ENCODE assay signal across 18 mouse cellular contexts in the genomic region with DNA sequence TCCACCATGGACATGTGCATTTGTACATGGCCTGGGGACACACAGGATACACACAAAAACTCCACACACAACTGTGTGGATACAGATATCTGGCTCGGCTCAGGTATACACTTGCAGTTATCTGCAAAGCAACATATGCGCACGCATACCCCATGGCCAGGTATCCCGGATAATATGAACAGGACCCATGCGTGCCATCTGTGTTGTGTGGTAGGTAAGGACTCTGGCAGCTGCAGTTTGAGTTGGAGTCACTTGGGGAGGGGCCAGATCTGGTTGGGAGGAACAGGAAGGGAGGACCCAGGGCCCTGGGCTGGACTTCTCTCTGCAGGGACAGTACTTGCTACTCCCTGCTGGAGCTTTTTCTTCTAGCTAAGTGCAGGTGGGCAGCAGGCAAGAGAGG. TPM values are rescaled to one million over a fixed set of nuclear protein-coding genes. Genes with fewer than 3 reads are reported as not detected.
DNase-seq lines count a peak whose midpoint lies in the region; ATAC-seq and TF ChIP-seq lines count a peak whose summit lies in the region.
"Had no signal": no experiment of that assay in that cellular context is flagged by ENCODE, and none has a peak within 500 bp of the region (broad histone marks: within the 10 kb centered on the region; RNA-seq: fewer than 3 reads in every experiment).

No protein-coding gene starts in this region.

- peak overlapping the region; percentile 64 for H3K9ac ChIP-seq in liver, embryonic 14.5 days (replicated peaks)
- H3K9ac ChIP-seq: forebrain, embryonic 13.5 days; limb, embryonic 12.5 days; neural tube, embryonic 13.5 days had no signal

- H3K27me3 ChIP-seq in heart, embryonic 10.5 days (ENCODE audit: insufficient read depth, poor library complexity, severe bottlenecking) = no peaks in the 10 kb centered on the region
- H3K27me3 ChIP-seq in megakaryocyte, embryonic 14.5 days (replicated peaks) = no peaks in the 10 kb centered on the region
- no peaks in the 10 kb centered on the region for H3K27me3 ChIP-seq in liver, embryonic 14.5 days (ENCODE audit: control insufficient read depth, insufficient read depth, low read length)
- H3K27me3 ChIP-seq: forebrain, embryonic 13.5 days; limb, embryonic 12.5 days; neural tube, embryonic 13.5 days had no signal

- intact Hi-C loops in heart, postnatal 10 days (cut with DNase I) = no loop called here
- intact Hi-C loops in left cerebral cortex, postnatal 36 days (cut with DNase I) = no loop called here

- no peaks in the 10 kb centered on the region for H3K9me3 ChIP-seq in heart, embryonic 10.5 days
- H3K9me3 ChIP-seq in megakaryocyte, embryonic 14.5 days = no peaks in the 10 kb centered on the region
- no peaks in the 10 kb centered on the region for H3K9me3 ChIP-seq in liver, embryonic 14.5 days (ENCODE audit: control insufficient read depth, low read length)
- H3K9me3 ChIP-seq: forebrain, embryonic 13.5 days; limb, embryonic 12.5 days; neural tube, embryonic 13.5 days had no signal

- no peak for ATAC-seq in megakaryocyte, adult 5-6 weeks (ENCODE audit: poor library complexity, severe bottlenecking)
- ATAC-seq in liver, embryonic 14.5 days (ENCODE audit: insufficient read depth) = peak; percentile 0; the same call in 1 of the 2 replicates
- ATAC-seq: forebrain, embryonic 13.5 days; intestine, postnatal 0 days had no signal

- no peak for TF ChIP-seq EP300 in liver, embryonic 14.5 days (IDR thresholded peaks at IDR 0.05; ENCODE audit: low read depth)

- DNase-seq in heart, embryonic 10.5 days (ENCODE audit: low spot score) = no peak
- no peak for DNase-seq in heart, postnatal 10 days
- peak in 1 of 3 experiments; percentile 62 for DNase-seq in liver, embryonic 14.5 days (ENCODE audit: low read depth in 3 of 3, low spot score in 3 of 3)
- DNase-seq in kidney, postnatal 4 days = no peak
- no peak for DNase-seq in left cerebral cortex, postnatal 36 days (ENCODE audit: low spot score in 2 of 2)
- DNase-seq: cerebellum, adult 9-11 months; right cerebral cortex, postnatal 25 days; thymus, postnatal 4 days had no signal

- TF ChIP-seq POLR2A in bone marrow, adult 2 months (IDR thresholded peaks at IDR 0.05; ENCODE audit: borderline replicate concordance, control insufficient read depth, low read depth, low read length) = no peak

- 85% methylated on average over 5 of the region's 5 CpGs for WGBS in heart, embryonic 10.5 days
- WGBS in bone marrow, adult 2 months = 53% methylated on average over 5 of the region's 5 CpGs
- 18% methylated on average over 5 of the region's 5 CpGs for WGBS in liver, embryonic 14.5 days (ENCODE audit: insufficient replicate concordance)

- no peak for TF ChIP-seq CTCF in bone marrow, adult 2 months (IDR thresholded peaks at IDR 0.05; ENCODE audit: control insufficient read depth, insufficient read depth, low read length)
- TF ChIP-seq CTCF in liver, embryonic 14.5 days (IDR thresholded peaks at IDR 0.05; ENCODE audit: low read depth) = no peak

- peak overlapping the region; percentile 58 for H3K4me2 ChIP-seq in liver, embryonic 14.5 days (ENCODE audit: low read depth)
- H3K4me2 ChIP-seq: forebrain, embryonic 13.5 days; limb, embryonic 12.5 days; neural tube, embryonic 13.5 days had no signal

- H3K36me3 ChIP-seq in heart, embryonic 10.5 days = peaks cover 56% of the 10 kb centered on the region
- peaks cover 96% of the 10 kb centered on the region for H3K36me3 ChIP-seq in megakaryocyte, embryonic 14.5 days (replicated peaks; ENCODE audit: low read length)
- H3K36me3 ChIP-seq in liver, embryonic 14.5 days (replicated peaks; ENCODE audit: control insufficient read depth, insufficient read depth, low read depth) = peaks cover 56% of the 10 kb centered on the region

- peak overlapping the region; percentile 75; the same call in 1 of the 2 replicates for H3K27ac ChIP-seq in heart, embryonic 10.5 days
- peak overlapping the region; percentile 97 for H3K27ac ChIP-seq in bone marrow, adult 2 months (ENCODE audit: control insufficient read depth, insufficient read depth, low read depth, low read length, poor library complexity)
- H3K27ac ChIP-seq in liver, embryonic 14.5 days = peak overlapping the region; percentile 100
- H3K27ac ChIP-seq: forebrain, embryonic 13.5 days; neural tube, embryonic 13.5 days had no signal

- H3K4me3 ChIP-seq in heart, embryonic 10.5 days = no peak overlapping the region
- H3K4me3 ChIP-seq in megakaryocyte, embryonic 14.5 days (replicated peaks) = peak overlapping the region; percentile 85
- H3K4me3 ChIP-seq in bone marrow, adult 2 months (replicated peaks; ENCODE audit: control insufficient read depth, low read depth, low read length) = no peak overlapping the region
- H3K4me3 ChIP-seq in liver, embryonic 14.5 days (ENCODE audit: insufficient read depth in 1 of 2, low read depth in 2 of 2, low read length in 2 of 2) = peak overlapping the region; percentile 5 to 19; a peak in 3 of 4 replicates
- H3K4me3 ChIP-seq: forebrain, embryonic 13.5 days; limb, embryonic 12.5 days; neural tube, embryonic 13.5 days had no signal

- peaks cover 80% of the 10 kb centered on the region for H3K4me1 ChIP-seq in heart, embryonic 10.5 days
- H3K4me1 ChIP-seq in megakaryocyte, embryonic 14.5 days = peaks cover 100% of the 10 kb centered on the region
- H3K4me1 ChIP-seq in bone marrow, adult 2 months (ENCODE audit: control insufficient read depth, insufficient read depth, low read length) = peaks cover 20% of the 10 kb centered on the region
- H3K4me1 ChIP-seq in liver, embryonic 14.5 days (replicated peaks; ENCODE audit: control insufficient read depth in 2 of 2, insufficient read depth in 2 of 2, low read length in 1 of 2) = peaks cover 80 to 90% of the 10 kb centered on the region in 2 experiments
- H3K4me1 ChIP-seq: forebrain, embryonic 13.5 days; limb, embryonic 12.5 days; neural tube, embryonic 13.5 days had no signal

RNA-seq across cellular contexts. Expression of a gene that starts 15.4 kb away (rescaled TPM):
- 156 and 188 TPM in 2 replicates for polyA plus RNA-seq in heart, embryonic 10.5 days (2016; fragmentation: Nextera tagmentation; extraction: Ambion mirVana)
- total RNA-seq in heart, postnatal 10 days (2021) = 100 to 1,000 TPM; 146 to 187 TPM
- 1,149 and 2,622 TPM in 2 replicates for polyA plus RNA-seq in megakaryocyte, embryonic 14.5 days (2012; ENCODE audit: insufficient read depth, low replicate concordance)
- total RNA-seq in megakaryocyte, adult 5-6 weeks (2015) = 124 and 143 TPM in 2 replicates
- total RNA-seq in megakaryocyte, adult 5-6 weeks (2017) = 43.2 and 59.0 TPM in 2 replicates
- 204 and 219 TPM in 2 replicates for polyA plus RNA-seq in bone marrow, adult 2 months (2011; ENCODE audit: insufficient read depth, insufficient read length, low replicate concordance, missing spikeins)
- 274 and 315 TPM in 2 replicates for polyA plus RNA-seq in liver, embryonic 14.5 days (2012; rRNA removed)
- polyA plus RNA-seq in liver, embryonic 14.5 days (2014; fragmentation: Nextera tagmentation; extraction: Ambion mirVana) = 270 and 320 TPM in 2 replicates
- total RNA-seq in left cerebral cortex, postnatal 36 days (2021) = 1 to 10 TPM; 3.0 to 3.6 TPM

RNA-seq across cellular contexts. Expression of a gene that starts 35.7 kb away (rescaled TPM):
- 139 and 162 TPM in 2 replicates for polyA plus RNA-seq in heart, embryonic 10.5 days (2016; fragmentation: Nextera tagmentation; extraction: Ambion mirVana)
- 10 to 100 TPM; 37.7 to 42.8 TPM for total RNA-seq in heart, postnatal 10 days (2021)
- polyA plus RNA-seq in megakaryocyte, embryonic 14.5 days (2012; ENCODE audit: insufficient read depth, low replicate concordance) = 26.3 and 89.2 TPM in 2 replicates
- total RNA-seq in megakaryocyte, adult 5-6 weeks (2015) = 53.2 and 72.9 TPM in 2 replicates
- 42.4 and 54.3 TPM in 2 replicates for total RNA-seq in megakaryocyte, adult 5-6 weeks (2017)
- polyA plus RNA-seq in bone marrow, adult 2 months (2011; ENCODE audit: insufficient read depth, insufficient read length, low replicate concordance, missing spikeins) = 55.2 and 61.5 TPM in 2 replicates
- polyA plus RNA-seq in liver, embryonic 14.5 days (2012; rRNA removed) = 39.4 and 45.9 TPM in 2 replicates
- polyA plus RNA-seq in liver, embryonic 14.5 days (2014; fragmentation: Nextera tagmentation; extraction: Ambion mirVana) = 65.3 and 71.1 TPM in 2 replicates
- 10 to 100 TPM; 57.9 to 58.8 TPM for total RNA-seq in left cerebral cortex, postnatal 36 days (2021)

RNA-seq across cellular contexts. Expression of a gene that starts 58.2 kb away (rescaled TPM):
- polyA plus RNA-seq in heart, embryonic 10.5 days (2016; fragmentation: Nextera tagmentation; extraction: Ambion mirVana) = 0.06 and 0.20 TPM in 2 replicates
- not detected for total RNA-seq in heart, postnatal 10 days (2021)
- not detected in 2 replicates for polyA plus RNA-seq in megakaryocyte, embryonic 14.5 days (2012; ENCODE audit: insufficient read depth, low replicate concordance)
- 0.64 and 1.0 TPM in 2 replicates for total RNA-seq in megakaryocyte, adult 5-6 weeks (2015)
- 0.04 TPM in 1 of 2 replicates, not detected in the other for total RNA-seq in megakaryocyte, adult 5-6 weeks (2017)
- 0.70 TPM in 1 of 2 replicates, not detected in the other for polyA plus RNA-seq in bone marrow, adult 2 months (2011; ENCODE audit: insufficient read depth, insufficient read length, low replicate concordance, missing spikeins)
- polyA plus RNA-seq in liver, embryonic 14.5 days (2012; rRNA removed) = 0.01 and 0.03 TPM in 2 replicates
- polyA plus RNA-seq in liver, embryonic 14.5 days (2014; fragmentation: Nextera tagmentation; extraction: Ambion mirVana) = not detected in 2 replicates
- total RNA-seq in left cerebral cortex, postnatal 36 days (2021) = under 1 TPM; 0.17 to 0.70 TPM
- total RNA-seq: adrenal gland, postnatal 4 days; granulocyte monocyte progenitor cell, adult 5-6 weeks; layer of hippocampus, adult 18-20 months had no signal
- polyA plus RNA-seq: intestine, postnatal 0 days had no signal

Comparison
In these comparisons a context has a peak if more than half of its experiments do, and no peak if none do; other contexts are left out.
1. H3K4me3 ChIP-seq: peak in megakaryocyte, embryonic 14.5 days (single experiment) and liver, embryonic 14.5 days (2 of 2); none in heart, embryonic 10.5 days (single experiment) and bone marrow, adult 2 months (single experiment).
2. Peak in every context shown above with its lines, with median percentiles within 50 percentile points of each other: H3K27ac ChIP-seq.